Mouse (Mus musculus): ENCODE measurements around the gene Nat8l.

Gene Nat8l

DNA sequence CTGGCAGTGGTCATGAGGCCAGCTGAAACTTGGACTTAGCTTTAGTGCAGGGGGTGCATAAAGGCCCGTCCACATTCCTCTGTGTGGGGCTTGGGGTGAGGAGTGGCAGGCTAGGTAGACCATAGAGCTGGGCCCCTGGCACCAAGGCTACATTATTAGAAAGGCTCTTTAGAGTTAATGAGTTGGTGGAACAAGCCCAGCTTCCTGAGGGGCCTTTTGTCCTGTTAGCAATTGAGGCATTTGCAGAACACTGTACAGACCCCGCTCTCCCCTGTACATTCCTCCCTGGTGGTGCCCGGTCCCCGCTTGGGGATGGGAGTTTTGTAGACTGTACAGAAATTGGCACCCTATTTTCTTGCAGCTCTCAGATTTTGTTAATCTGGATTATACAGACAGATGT, 6.9 kb downstream of the Nat8l start:
- WGBS: 69% methylated on average over 4 of the region's 4 CpGs

DNA sequence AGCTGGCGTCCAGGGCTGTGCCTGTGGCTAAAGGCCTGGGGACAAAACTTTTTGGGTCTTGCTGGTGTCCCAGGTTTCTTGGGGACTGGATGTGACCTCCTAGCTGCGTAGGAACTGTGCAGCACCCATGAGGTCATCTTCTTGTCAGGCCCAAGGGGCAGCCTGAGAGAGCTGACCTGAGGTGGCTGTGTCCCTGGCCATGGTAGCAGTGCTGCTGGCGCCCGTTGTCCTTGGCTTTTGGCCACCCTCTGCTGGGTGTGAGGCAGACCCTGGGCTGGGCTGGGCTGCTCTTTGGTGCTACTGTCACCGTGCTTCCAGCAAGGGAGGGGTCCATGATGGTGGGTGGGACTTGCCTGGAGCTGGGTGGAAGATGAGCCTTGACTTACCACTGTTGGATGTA, 8.8 kb downstream of the Nat8l start:
- 87% methylated on average over 5 of the region's 5 CpGs for WGBS

- WGBS: 60% methylated on average over 4 of the region's 4 CpGs
Measured at GRCm38 (mm10) chr5:34006832-34007231, 11.0 kb downstream of the Nat8l start.

- WGBS: 79% methylated on average over 4 of the region's 4 CpGs
Measured at GRCm38 (mm10) chr5:34007392-34007941, 11.7 kb downstream of the Nat8l start.

GRCm38 (mm10) chr5:34014652-34015051, 18.9 kb downstream of the Nat8l start:
- WGBS: 59% methylated on average over 1 of the region's 1 CpGs

DNA sequence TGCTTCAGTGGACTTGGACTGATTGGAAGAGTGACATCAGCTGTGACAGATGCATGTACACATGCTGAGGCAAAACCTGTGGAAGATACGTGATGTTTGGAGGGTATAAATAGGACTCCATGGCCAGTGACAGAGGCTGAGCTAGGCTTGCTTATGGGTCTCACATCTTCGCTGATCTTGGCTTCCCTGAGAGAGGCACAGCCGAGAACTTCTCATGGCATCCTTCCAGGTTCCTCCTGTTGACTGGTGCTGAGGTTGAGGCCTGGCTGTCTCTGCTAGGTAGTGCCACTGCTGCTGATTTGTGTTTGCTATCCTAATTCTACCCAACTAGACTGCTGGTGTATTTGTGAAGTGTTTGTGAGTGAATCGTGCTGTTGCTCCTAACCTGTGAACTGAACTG, 23.2 kb downstream of the Nat8l start:
- WGBS: 74% methylated on average over 4 of the region's 4 CpGs

DNA sequence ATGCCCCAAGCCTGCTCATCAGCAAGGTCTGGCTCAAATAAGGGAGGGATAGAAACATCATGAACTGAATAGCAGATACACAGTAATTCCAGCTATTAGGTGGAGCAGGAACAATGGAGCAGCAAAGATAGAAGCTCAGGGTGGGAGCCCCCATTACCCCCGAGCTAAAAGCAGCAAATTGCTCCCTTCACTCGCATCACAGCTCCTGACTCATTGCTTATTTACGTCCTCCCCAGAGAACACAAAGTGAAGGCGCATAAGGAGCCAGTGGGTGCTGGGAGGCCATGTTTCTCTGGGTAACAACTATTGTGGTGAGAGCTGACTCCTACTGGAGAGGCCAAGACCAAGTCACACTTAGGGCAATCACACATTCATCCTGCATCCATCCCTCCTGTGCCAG, 34.3 kb downstream of the Nat8l start:
- 64% methylated on average over 4 of the region's 4 CpGs for WGBS

DNA sequence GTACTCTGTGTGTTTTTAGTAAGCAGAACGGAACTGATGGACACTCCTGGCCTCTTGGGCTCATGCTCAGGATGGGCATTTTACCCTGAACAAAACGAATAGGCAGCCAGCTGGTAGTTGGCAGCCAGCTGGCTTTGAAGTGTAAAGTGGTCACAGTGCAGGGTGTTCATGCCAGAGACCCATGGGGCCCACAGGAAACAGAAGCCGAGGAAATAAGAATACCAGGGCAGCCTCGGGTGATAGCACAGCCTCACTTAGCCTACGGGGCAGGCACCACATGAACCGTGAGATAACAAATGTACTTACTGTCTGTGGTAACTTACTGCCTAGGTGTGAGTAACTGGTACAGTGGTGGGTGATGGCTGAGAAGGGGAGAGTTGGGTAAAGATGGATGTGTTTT, 35.2 kb downstream of the Nat8l start:
- WGBS: 59% methylated on average over 6 of the region's 6 CpGs

DNA sequence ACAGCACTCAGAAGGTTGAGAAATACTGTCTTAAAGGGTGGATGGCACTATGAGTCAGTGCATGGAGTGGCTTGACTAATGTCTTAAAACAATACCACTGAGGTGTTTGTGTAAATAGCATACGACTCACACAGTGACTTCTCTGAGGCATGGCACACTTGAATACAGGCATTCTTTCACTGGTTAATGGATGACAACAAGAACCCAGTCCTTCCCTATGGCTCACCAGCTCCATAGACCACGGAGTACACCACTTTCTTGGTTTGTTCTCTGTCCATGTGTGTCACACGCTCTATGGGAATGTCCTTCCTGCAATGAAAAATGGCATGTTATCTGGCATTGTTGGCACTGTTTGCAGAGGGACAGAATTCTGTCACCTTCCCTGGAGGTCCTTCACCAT, 36.7 kb downstream of the Nat8l start:
- 74% methylated on average over 3 of the region's 3 CpGs for WGBS

All from cerebral cortex, adult 2 months (tissue).